Mouse (Mus musculus) hindbrain, embryonic 14.5 days (tissue): ENCODE results near the gene Ndufb6. TPM values are rescaled to one million over a fixed set of nuclear protein-coding genes. Genes with fewer than 3 reads are reported as not detected.

Experiments
- ATAC-seq: fragments of 200-750 bp; cut with Nextera tagmentation; 2 replicates; pipeline ENCODE4 v1.8.0; 2017; ENCODE audit warnings: moderate number of reproducible peaks, mild to moderate bottlenecking, moderate TSS enrichment, moderate library complexity; ENCODE audit not compliant: low FRiP score
- DNase-seq: peaks from one replicate; pipeline ENCODE4 v3.0.0-alpha.2; 2015; ENCODE audit warnings: low spot score
- H3K27ac ChIP-seq: fragments of 300-500 bp; sonication (generic); 2 replicates; pipeline ENCODE4 v1.5.1; 2014; ENCODE audit warnings: mild to moderate bottlenecking, moderate library complexity
- H3K27me3 ChIP-seq: fragments of 300-500 bp; sonication (generic); 2 replicates; pipeline ENCODE4 v1.6.1; 2014; ENCODE audit warnings: mild to moderate bottlenecking, low read length, mixed read lengths; ENCODE audit not compliant: control insufficient read depth, insufficient read depth
- H3K36me3 ChIP-seq: fragments of 300-500 bp; sonication (generic); replicated peaks from 2 replicates; pipeline ENCODE4 v1.6.1; 2014; ENCODE audit not compliant: control insufficient read depth, insufficient read depth
- H3K4me1 ChIP-seq: fragments of 300-500 bp; sonication (generic); replicated peaks from 2 replicates; pipeline ENCODE4 v1.6.1; 2014; ENCODE audit warnings: antibody characterized with exemption, low read length, mixed read lengths; ENCODE audit not compliant: control insufficient read depth, insufficient read depth
- H3K4me2 ChIP-seq: fragments of 300-500 bp; sonication (generic); replicated peaks from 2 replicates; pipeline ENCODE4 v1.6.1; 2014; ENCODE audit warnings: mild to moderate bottlenecking, moderate library complexity
- H3K4me3 ChIP-seq: fragments of 300-500 bp; sonication (generic); replicated peaks from 2 replicates; pipeline ENCODE4 v1.5.1; 2014; ENCODE audit warnings: mild to moderate bottlenecking, low read length
- H3K9ac ChIP-seq: fragments of 300-500 bp; sonication (generic); 2 replicates; pipeline ENCODE4 v1.6.1; 2014
- H3K9me3 ChIP-seq: fragments of 300-500 bp; sonication (generic); 2 replicates; pipeline ENCODE4 v1.6.1; 2016; ENCODE audit warnings: low read length; ENCODE audit not compliant: control insufficient read depth
- WGBS: fragments of 180-500 bp; shearing (Covaris S2); extraction: QIAGEN DNeasy Blood & Tissue Kit; methylation state at CpG from one replicate; pipeline ENCODE4 v1.1.7; 2014; 5-methylcytosine and 5-hydroxymethylcytosine counted together
- polyA plus RNA-seq: library from polyadenylated mRNA; unstranded; fragments of >200 nt; fragmentation: Nextera tagmentation; extraction: Ambion mirVana; gene quantifications from 2 replicates; pipeline ENCODE4 v1.2.1, GENCODE M21; 2014

Gene Ndufb6
- polyA plus RNA-seq, 1 experiment from 2014 or later, result 377 TPM

DNA sequence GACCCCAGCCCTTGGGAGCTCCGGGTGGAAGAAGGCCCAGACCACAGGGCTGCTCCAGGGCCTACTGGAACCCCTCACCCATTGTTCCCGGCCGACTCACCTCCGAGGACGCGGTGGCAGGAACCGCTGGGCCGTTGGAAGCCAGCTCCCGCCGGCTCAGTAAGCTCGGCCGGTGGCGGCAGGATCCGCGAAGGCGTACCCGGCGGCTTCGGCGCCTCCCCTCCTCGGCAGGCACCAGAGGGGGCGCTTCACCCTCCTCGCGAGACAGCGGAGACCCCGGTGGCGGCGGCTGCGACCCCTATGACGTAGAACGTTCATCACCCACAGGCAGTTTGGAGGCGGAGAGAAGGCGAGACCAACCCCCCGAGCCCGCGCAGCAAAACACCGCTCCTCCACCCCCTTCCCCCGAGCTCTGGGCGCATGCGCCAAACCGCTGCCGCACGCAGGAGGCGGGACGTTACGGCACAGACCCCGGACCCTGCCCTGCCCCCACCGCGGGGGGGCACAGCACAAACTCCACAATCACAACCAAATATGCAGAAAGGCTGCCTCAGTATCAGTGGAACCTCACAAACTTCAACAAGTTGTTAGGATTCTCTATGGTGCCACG is 10.9 kb downstream of the Ndufb6 start:
- Histone ChIP-seq H3K27ac (peak overlapping the region; percentile 94), H3K4me3 (peak overlapping the region; percentile 83), H3K4me2 (peak overlapping the region; percentile 90), H3K9me3 (no peaks in the 10 kb centered on the region), H3K27me3 (no peaks in the 10 kb centered on the region), H3K36me3 (peaks cover 22% of the 10 kb centered on the region), H3K9ac (peak overlapping the region; percentile 86), H3K4me1 (peaks cover 19% of the 10 kb centered on the region)
- DNase-seq, result peak; percentile 92
- under 1% methylated on average over 49 of the region's 50 CpGs for WGBS
- peak; percentile 85 for ATAC-seq

- peak overlapping the region; percentile 90 for H3K4me2 ChIP-seq
- H3K9ac ChIP-seq, result peak overlapping the region; percentile 86
- H3K27me3 ChIP-seq, result no peaks in the 10 kb centered on the region
- H3K27ac ChIP-seq, result peak overlapping the region; percentile 94
- H3K4me1 ChIP-seq, result peaks cover 19% of the 10 kb centered on the region
- peaks cover 19% of the 10 kb centered on the region for H3K36me3 ChIP-seq
- ATAC-seq (no peak), DNase-seq (no peak)
- peak overlapping the region; percentile 83 for H3K4me3 ChIP-seq
- H3K9me3 ChIP-seq, result no peaks in the 10 kb centered on the region
- 74% methylated on average over 7 of the region's 7 CpGs for WGBS
These were observed 11.5 kb downstream of the Ndufb6 start for GRCm38 (mm10) chr4:40267681-40268080.

- 86% methylated on average over 1 of the region's 1 CpGs for WGBS
- ATAC-seq (no peak), DNase-seq (no peak)
- H3K4me3 ChIP-seq, result no peak overlapping the region
- H3K4me1 ChIP-seq, result peaks cover 19% of the 10 kb centered on the region
- no peak overlapping the region for H3K27ac ChIP-seq
- peaks cover 41% of the 10 kb centered on the region for H3K36me3 ChIP-seq
- no peaks in the 10 kb centered on the region for H3K27me3 ChIP-seq
- H3K4me2 ChIP-seq, result no peak overlapping the region
- no peaks in the 10 kb centered on the region for H3K9me3 ChIP-seq
- no peak overlapping the region for H3K9ac ChIP-seq
These were observed 14.9 kb downstream of the Ndufb6 start for GRCm38 (mm10) chr4:40264321-40264720.

DNA sequence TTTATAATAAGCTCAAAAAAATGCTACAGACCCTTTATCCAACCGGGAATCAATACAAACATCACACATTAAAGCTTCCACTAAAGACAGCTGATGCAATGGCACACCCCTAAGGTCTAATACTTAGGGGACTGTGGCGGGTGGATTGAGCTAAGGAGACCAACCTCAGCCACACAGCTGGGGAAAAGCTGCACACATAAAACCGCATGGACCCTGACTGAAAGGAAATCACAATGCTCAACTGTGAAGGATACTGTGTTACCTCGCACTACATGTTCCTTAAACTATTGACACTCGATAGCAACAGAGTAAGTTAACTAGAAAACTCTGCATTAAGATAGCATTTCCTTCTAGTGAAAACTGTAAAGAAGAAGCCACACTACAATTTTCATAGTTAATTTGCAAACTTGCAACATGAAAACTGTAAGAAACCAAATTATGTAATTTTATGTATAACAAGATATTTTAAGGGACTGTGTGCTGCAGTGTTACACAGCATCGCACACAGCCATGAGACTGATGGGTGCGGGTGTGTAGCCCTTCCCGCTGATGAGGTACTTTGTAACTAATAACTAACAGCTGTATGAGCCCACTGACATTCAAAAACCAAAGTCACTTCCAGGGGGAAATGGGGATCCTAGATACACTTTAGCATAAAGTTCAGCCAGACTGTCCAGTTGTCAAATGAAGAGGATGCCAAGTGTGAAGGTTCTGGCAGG is 24.7 kb downstream of the Ndufb6 start:
- Histone ChIP-seq H3K9me3 (no peaks in the 10 kb centered on the region), H3K27ac (no peak overlapping the region), H3K4me1 (no peaks in the 10 kb centered on the region), H3K36me3 (peaks cover 18% of the 10 kb centered on the region), H3K4me2 (no peak overlapping the region), H3K4me3 (no peak overlapping the region), H3K9ac (no peak overlapping the region), H3K27me3 (no peaks in the 10 kb centered on the region)
- WGBS, result 87% methylated on average over 8 of the region's 8 CpGs
- ATAC-seq (no peak), DNase-seq (no peak)

DNA sequence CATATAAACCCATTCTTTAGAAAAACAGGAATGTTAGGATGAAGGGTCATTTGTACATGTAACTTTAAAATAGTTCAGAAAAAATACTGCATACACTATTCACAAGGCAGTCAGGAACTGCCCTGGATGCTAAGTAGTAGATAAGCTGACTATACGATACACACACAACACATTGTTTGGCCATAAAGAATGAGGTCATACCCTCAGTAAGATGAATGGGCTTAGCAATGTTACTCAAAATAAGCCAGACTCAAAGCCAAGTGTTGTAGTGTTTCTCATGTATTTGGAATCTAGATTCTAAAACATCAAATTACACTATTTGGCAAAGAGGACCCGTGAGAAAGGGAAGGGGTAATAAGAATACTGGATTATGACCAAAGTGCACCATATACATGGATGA is 25.5 kb downstream of the Ndufb6 start:
- H3K9me3 ChIP-seq, result no peaks in the 10 kb centered on the region
- no peak overlapping the region for H3K9ac ChIP-seq
- no peak for DNase-seq
- H3K36me3 ChIP-seq, result peaks cover 10% of the 10 kb centered on the region; the same call in 1 of the 2 replicates
- no peak overlapping the region for H3K27ac ChIP-seq
- no peak for ATAC-seq
- H3K4me2 ChIP-seq, result no peak overlapping the region
- WGBS, result 80% methylated on average over 2 of the region's 2 CpGs
- no peaks in the 10 kb centered on the region for H3K27me3 ChIP-seq
- no peaks in the 10 kb centered on the region for H3K4me1 ChIP-seq
- no peak overlapping the region for H3K4me3 ChIP-seq

- no peak overlapping the region for H3K27ac ChIP-seq
- H3K36me3 ChIP-seq, result no peaks in the 10 kb centered on the region
- no peak for DNase-seq
- H3K4me3 ChIP-seq, result no peak overlapping the region
- no peaks in the 10 kb centered on the region for H3K9me3 ChIP-seq
- WGBS, result 87% methylated on average over 5 of the region's 5 CpGs
- H3K4me2 ChIP-seq, result no peak overlapping the region
- ATAC-seq, result no peak
- no peaks in the 10 kb centered on the region for H3K27me3 ChIP-seq
- H3K9ac ChIP-seq, result no peak overlapping the region
- no peaks in the 10 kb centered on the region for H3K4me1 ChIP-seq
These were observed 28.2 kb downstream of the Ndufb6 start for GRCm38 (mm10) chr4:40250984-40251383.

- 89% methylated on average over 8 of the region's 8 CpGs for WGBS
- Histone ChIP-seq H3K27me3 (no peaks in the 10 kb centered on the region), H3K9ac (no peak overlapping the region), H3K4me3 (no peak overlapping the region), H3K4me1 (peaks cover 4% of the 10 kb centered on the region; the same call in 1 of the 2 replicates), H3K36me3 (no peaks in the 10 kb centered on the region), H3K9me3 (no peaks in the 10 kb centered on the region), H3K27ac (no peak overlapping the region), H3K4me2 (no peak overlapping the region)
- DNase-seq, result no peak
- ATAC-seq, result no peak
These were observed 35.2 kb downstream of the Ndufb6 start for GRCm38 (mm10) chr4:40244035-40244434.

- H3K9me3 ChIP-seq, result no peaks in the 10 kb centered on the region
- peaks cover 10% of the 10 kb centered on the region for H3K4me1 ChIP-seq
- no peak for DNase-seq
- no peaks in the 10 kb centered on the region for H3K27me3 ChIP-seq
- no peak overlapping the region for H3K4me3 ChIP-seq
- no peak for ATAC-seq
- no peak overlapping the region for H3K9ac ChIP-seq
- no peaks in the 10 kb centered on the region for H3K36me3 ChIP-seq
- no peak overlapping the region for H3K27ac ChIP-seq
- WGBS, result 78% methylated on average over 4 of the region's 4 CpGs
- no peak overlapping the region for H3K4me2 ChIP-seq
These were observed 36.2 kb downstream of the Ndufb6 start for GRCm38 (mm10) chr4:40243006-40243405.

DNA sequence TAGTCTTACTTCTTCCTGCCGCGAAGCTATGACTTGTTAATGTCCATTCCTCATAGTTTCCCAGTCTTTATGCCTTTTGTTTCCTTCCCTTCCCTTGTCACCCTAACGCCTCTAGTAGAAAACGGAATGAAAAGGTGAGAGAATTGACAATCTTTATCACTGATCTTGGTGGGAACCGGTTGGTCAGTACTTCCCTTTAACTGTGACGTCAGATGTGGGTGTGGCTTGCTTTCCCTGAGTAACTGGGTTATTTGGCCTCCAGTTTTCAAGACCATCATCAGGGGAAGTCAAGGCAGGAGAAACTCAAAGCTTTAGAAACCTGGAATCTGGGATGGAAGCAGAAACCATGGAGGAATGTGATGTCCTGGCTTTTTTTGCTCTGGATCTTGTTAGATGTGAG is 37.3 kb downstream of the Ndufb6 start:
- H3K27me3 ChIP-seq, result no peaks in the 10 kb centered on the region
- WGBS, result 55% methylated on average over 6 of the region's 6 CpGs
- H3K4me3 ChIP-seq, result no peak overlapping the region
- ATAC-seq (no peak), DNase-seq (no peak)
- no peak overlapping the region for H3K9ac ChIP-seq
- H3K4me1 ChIP-seq, result peaks cover 10% of the 10 kb centered on the region
- no peak overlapping the region for H3K4me2 ChIP-seq
- H3K27ac ChIP-seq, result no peak overlapping the region
- no peaks in the 10 kb centered on the region for H3K9me3 ChIP-seq
- no peaks in the 10 kb centered on the region for H3K36me3 ChIP-seq
